Mouse (Mus musculus): Measurements from ENCODE around the gene Tmem269.

Gene Tmem269

GRCm38 (mm10) chr4:119218169-119218568 lies at the start of gene Tmem269:
Gene Tmem269 (minus strand): TSS chr4:119218217.
- no peak for DNase-seq

- DNase-seq = no peak
Measured at GRCm38 (mm10) chr4:119266606-119267005, 48.6 kb upstream of the Tmem269 start.

- DNase-seq = no peak
Measured at GRCm38 (mm10) chr4:119263459-119263858, 45.4 kb upstream of the Tmem269 start.

GRCm38 (mm10) chr4:119262483-119262882 lies 44.5 kb upstream of the Tmem269 start:
- DNase-seq = no peak

GRCm38 (mm10) chr4:119261087-119261713 lies 43.2 kb upstream of the Tmem269 start:
- DNase-seq = no peak

- DNase-seq = no peak
Measured at GRCm38 (mm10) chr4:119259344-119260254, 41.6 kb upstream of the Tmem269 start.

- DNase-seq = no peak
Measured at GRCm38 (mm10) chr4:119257083-119257482, 39.1 kb upstream of the Tmem269 start.

- no peak for DNase-seq
Measured at GRCm38 (mm10) chr4:119255351-119255750, 37.3 kb upstream of the Tmem269 start, which contains the start of gene Cldn19. Gene Cldn19 (plus strand): TSS chr4:119255414.

GRCm38 (mm10) chr4:119254012-119254618 lies 36.1 kb upstream of the Tmem269 start:
- DNase-seq = peak; percentile 49 to 74

- DNase-seq = no peak
Measured at GRCm38 (mm10) chr4:119252025-119252808, 34.2 kb upstream of the Tmem269 start.

GRCm38 (mm10) chr4:119248407-119248965 lies 30.5 kb upstream of the Tmem269 start:
- DNase-seq = no peak

GRCm38 (mm10) chr4:119247462-119248235 lies 29.6 kb upstream of the Tmem269 start:
- DNase-seq = peak; percentile 63 to 80

GRCm38 (mm10) chr4:119246688-119247225 lies 28.7 kb upstream of the Tmem269 start:
- DNase-seq = no peak

- DNase-seq = no peak
Measured at GRCm38 (mm10) chr4:119245961-119246360, 27.9 kb upstream of the Tmem269 start.

- peak in 1 of 2 experiments; percentile 28 for DNase-seq
Measured at GRCm38 (mm10) chr4:119245556-119245955, 27.5 kb upstream of the Tmem269 start.

- no peak for DNase-seq
Measured at GRCm38 (mm10) chr4:119244468-119245240, 26.6 kb upstream of the Tmem269 start.

GRCm38 (mm10) chr4:119242571-119242970 lies 24.6 kb upstream of the Tmem269 start:
- DNase-seq = peak in 1 of 2 experiments; percentile 42

GRCm38 (mm10) chr4:119241664-119242063 lies 23.6 kb upstream of the Tmem269 start:
- DNase-seq = peak in 1 of 2 experiments; percentile 51

GRCm38 (mm10) chr4:119239181-119239682 lies 21.2 kb upstream of the Tmem269 start:
- DNase-seq = peak in 1 of 2 experiments; percentile 33

- DNase-seq = no peak
Measured at GRCm38 (mm10) chr4:119238661-119239060, 20.6 kb upstream of the Tmem269 start.
